Mouse (Mus musculus): ENCODE measurements at regions not wholly inside any gene's neighbourhood (a gene's known extent, or its start where the extent isn't known, plus 50 kb on each side); places are given as distances from the start of the nearest gene placed in this dataset.

GRCm38 (mm10) chr15:85652431-85652830 lies 70.2 kb upstream of the Wnt7b start:
- no peak for TF ChIP-seq GATA1 (IDR thresholded peaks at IDR 0.05; ENCODE audit: low read length)
- no peak for TF ChIP-seq TAL1 (IDR thresholded peaks at IDR 0.05; ENCODE audit: low read length)
